Mouse (Mus musculus) heart, postnatal 0 days (tissue): ENCODE measurements around the gene Olfr401. TPM values are rescaled to one million over a fixed set of nuclear protein-coding genes. Genes with fewer than 3 reads are reported as not detected.
"Not testable (repeated sequence)": the region's sequence is repeated elsewhere in the genome, so short reads cannot be mapped to it uniquely, and the experiment has no call there.

ENCODE experiments used
- ATAC-seq: fragments of 200-750 bp; cut with Nextera tagmentation; 2 replicates; pipeline ENCODE4 v1.8.0; 2017; ENCODE audit warnings: low read depth, moderate number of reproducible peaks, moderate library complexity; ENCODE audit not compliant: insufficient read depth
- DNase-seq: peaks from one replicate; pipeline ENCODE4 v3.0.0-alpha.2; 2016; ENCODE audit warnings: low spot score
- H3K27ac ChIP-seq: fragments of 300-500 bp; sonication (generic); 2 replicates; pipeline ENCODE4 v1.5.1; 2014; ENCODE audit warnings: low read depth, mild to moderate bottlenecking
- H3K27me3 ChIP-seq: fragments of 300-500 bp; sonication (generic); 2 replicates; pipeline ENCODE4 v1.6.1; 2014; ENCODE audit warnings: low read length, mixed read lengths; ENCODE audit not compliant: control insufficient read depth, insufficient read depth
- H3K36me3 ChIP-seq: fragments of 300-500 bp; sonication (generic); replicated peaks from 2 replicates; pipeline ENCODE4 v1.6.1; 2014; ENCODE audit warnings: low read length, mixed read lengths; ENCODE audit not compliant: control insufficient read depth, insufficient read depth
- H3K4me1 ChIP-seq: fragments of 300-500 bp; sonication (generic); 2 replicates; pipeline ENCODE4 v1.6.1; 2014; ENCODE audit warnings: antibody characterized with exemption; ENCODE audit not compliant: control insufficient read depth, insufficient read depth
- H3K4me2 ChIP-seq: fragments of 300-500 bp; sonication (generic); 2 replicates; pipeline ENCODE4 v1.6.1; 2014; ENCODE audit warnings: low read depth, mild to moderate bottlenecking, low read length, moderate library complexity
- H3K4me3 ChIP-seq: fragments of 300-500 bp; sonication (generic); 2 replicates; pipeline ENCODE4 v1.5.1; 2014; ENCODE audit warnings: low read depth, low read length
- H3K9ac ChIP-seq: fragments of 300-500 bp; sonication (generic); replicated peaks from 2 replicates; pipeline ENCODE4 v1.6.1; 2014; ENCODE audit warnings: low read depth, low read length, mixed read lengths
- H3K9me3 ChIP-seq: fragments of 300-500 bp; sonication (generic); replicated peaks from 2 replicates; pipeline ENCODE4 v1.6.1; 2016; ENCODE audit warnings: low read length; ENCODE audit not compliant: control insufficient read depth
- CTCF ChIP-seq: IDR thresholded peaks from 2 replicates; pipeline ENCODE4 v1.5.1; 2016; ENCODE audit warnings: antibody characterized with exemption, control low read depth, low read depth
- EP300 ChIP-seq: IDR thresholded peaks from 2 replicates; pipeline ENCODE4 v1.6.1; 2016; ENCODE audit warnings: antibody characterized with exemption, low read depth
- WGBS: fragments of 180-500 bp; shearing (Covaris S2); extraction: QIAGEN DNeasy Blood & Tissue Kit; methylation state at CpG from one replicate; pipeline ENCODE4 v1.1.7; 2014; 5-methylcytosine and 5-hydroxymethylcytosine counted together
- polyA plus RNA-seq: library from polyadenylated mRNA; unstranded; fragments of >200 nt; fragmentation: Nextera tagmentation; extraction: Ambion mirVana; gene quantifications from 2 replicates; pipeline ENCODE4 v1.2.1, GENCODE M21; 2015
- total RNA-seq: library from RNA; depleted of rRNA; stranded (reverse); fragments of >200 nt; gene quantifications from 2 replicates; pipeline ENCODE4 v1.2.3, GENCODE M21; 2014; ENCODE audit warnings: low replicate concordance; rRNA removed

Olfr401 gene
- total RNA-seq (not detected in 2 replicates), polyA plus RNA-seq (not detected in 2 replicates)

DNA sequence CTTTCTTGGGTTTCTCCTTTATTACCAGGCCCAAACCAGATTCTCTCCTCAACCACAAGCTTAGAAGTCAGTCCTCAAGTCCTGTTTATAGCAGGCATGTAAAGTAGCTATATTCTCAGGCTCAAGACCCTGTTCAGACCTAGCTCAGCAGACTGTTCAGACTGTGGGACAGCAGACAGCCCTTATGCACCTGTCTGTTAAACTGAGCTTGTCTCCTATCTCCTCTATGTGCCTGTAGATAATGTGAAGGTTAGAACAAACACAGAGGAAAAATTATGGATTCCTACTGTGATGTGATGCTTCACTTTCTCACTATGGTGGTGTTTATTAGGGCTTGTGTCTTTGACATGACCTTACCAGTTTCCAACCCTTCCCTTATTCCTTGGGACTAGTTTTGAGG lies at the start of gene Olfr401:
TSS of gene Olfr401 (plus strand) at position 301 of the 400 bp plus-strand sequence.
- Histone ChIP-seq H3K9ac (no peak within 1 kb of the TSS), H3K9me3 (peaks cover 17% of the 10 kb centered on the region; the same call in 1 of the 2 replicates), H3K4me1 (no peaks in the 10 kb centered on the region), H3K36me3 (no peaks in the 10 kb centered on the region), H3K27ac (no peak within 1 kb of the TSS), H3K27me3 (no peaks in the 10 kb centered on the region), H3K4me2 (no peak within 1 kb of the TSS), H3K4me3 (no peak within 1 kb of the TSS)
- no peak for ATAC-seq
- no peak for DNase-seq
- TF ChIP-seq EP300 (no peak), CTCF (no peak)

GRCm38 (mm10) chr11:74069655-74070054 lies 43.9 kb upstream of the Olfr401 start, which contains the start of gene Zfp616:
Zfp616 (plus strand) TSS chr11:74069955.
- no peaks in the 10 kb centered on the region for H3K9me3 ChIP-seq
- H3K27ac ChIP-seq = no peak within 1 kb of the TSS
- H3K36me3 ChIP-seq = no peaks in the 10 kb centered on the region
- ATAC-seq (no peak), DNase-seq (no peak)
- no peak within 1 kb of the TSS for H3K9ac ChIP-seq
- no peak within 1 kb of the TSS for H3K4me3 ChIP-seq
- no peak within 1 kb of the TSS for H3K4me2 ChIP-seq
- no peak for TF ChIP-seq EP300
- TF ChIP-seq CTCF = no peak
- WGBS = 76% methylated on average over 1 of the region's 1 CpGs
- H3K27me3 ChIP-seq = no peaks in the 10 kb centered on the region
- H3K4me1 ChIP-seq = no peaks in the 10 kb centered on the region

- Histone ChIP-seq H3K9me3 (0 out of 2 replicates have a peak, but pooled peaks cover 4% of the 10 kb centered on the region), H3K4me3 (no peak overlapping the region), H3K4me1 (no peaks in the 10 kb centered on the region), H3K4me2 (no peak overlapping the region), H3K9ac (no peak overlapping the region), H3K36me3 (no peaks in the 10 kb centered on the region), H3K27ac (no peak overlapping the region), H3K27me3 (no peaks in the 10 kb centered on the region)
- ATAC-seq (no peak), DNase-seq (no peak)
- 48% methylated on average over 2 of the region's 2 CpGs for WGBS
- TF ChIP-seq CTCF = no peak
- no peak for TF ChIP-seq EP300
These were observed 12.8 kb upstream of the Olfr401 start for GRCm38 (mm10) chr11:74100724-74101123.

- no peaks in the 10 kb centered on the region for H3K27me3 ChIP-seq
- ATAC-seq (no peak), DNase-seq (no peak)
- no peaks in the 10 kb centered on the region for H3K36me3 ChIP-seq
- no peaks in the 10 kb centered on the region for H3K4me1 ChIP-seq
- no peak overlapping the region for H3K9ac ChIP-seq
- 28% methylated on average over 2 of the region's 2 CpGs for WGBS
- TF ChIP-seq CTCF (no peak), EP300 (no peak)
- no peak overlapping the region for H3K4me2 ChIP-seq
- 0 out of 2 replicates have a peak, but pooled peaks cover 4% of the 10 kb centered on the region for H3K9me3 ChIP-seq
- H3K4me3 ChIP-seq = no peak overlapping the region
- H3K27ac ChIP-seq = no peak overlapping the region
These were observed 12.0 kb upstream of the Olfr401 start for GRCm38 (mm10) chr11:74101507-74101906.

DNA sequence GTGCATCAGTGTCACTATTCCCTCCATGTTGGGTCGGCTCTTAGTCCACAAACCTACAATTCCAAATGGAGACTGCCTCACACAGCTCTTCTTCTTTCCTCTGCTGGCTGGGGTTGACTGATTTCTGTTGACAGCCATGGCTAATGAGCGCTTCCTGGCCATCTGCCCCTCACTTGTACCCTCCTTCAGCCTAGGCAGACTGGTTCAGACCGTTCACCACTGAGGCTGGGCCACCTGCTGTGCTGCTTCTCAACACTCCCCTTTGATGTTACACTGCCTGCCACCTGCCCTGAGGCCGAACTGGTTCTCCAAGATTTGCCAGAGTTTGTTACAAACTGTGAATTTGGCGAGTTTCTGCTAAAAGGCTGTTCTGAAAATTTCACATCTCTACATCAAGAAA lies 8.4 kb upstream of the Olfr401 start:
- Histone ChIP-seq H3K4me3 (no peak overlapping the region), H3K27ac (no peak overlapping the region), H3K9ac (no peak overlapping the region), H3K27me3 (no peaks in the 10 kb centered on the region), H3K4me2 (no peak overlapping the region), H3K9me3 (peaks cover 2% of the 10 kb centered on the region; the same call in 1 of the 2 replicates), H3K36me3 (no peaks in the 10 kb centered on the region), H3K4me1 (no peaks in the 10 kb centered on the region)
- ATAC-seq (no peak), DNase-seq (no peak)
- no peak for TF ChIP-seq CTCF
- TF ChIP-seq EP300 = no peak
- 12% methylated on average over 5 of the region's 5 CpGs for WGBS

GRCm38 (mm10) chr11:74140001-74140400 lies 26.5 kb downstream of the Olfr401 start:
- not testable (repeated sequence) for H3K4me1 ChIP-seq, H3K27me3 ChIP-seq, H3K4me2 ChIP-seq, ATAC-seq, H3K4me3 ChIP-seq, H3K27ac ChIP-seq, H3K36me3 ChIP-seq, DNase-seq, H3K9ac ChIP-seq
- WGBS = 19% methylated on average over 1 of the region's 1 CpGs
- H3K9me3 ChIP-seq = peaks cover 17% of the 10 kb centered on the region
